Mouse (Mus musculus) yolk sac, embryonic 10.5 days (tissue): ENCODE measurements around the gene Zbtb24.

Experiments
- DNase-seq: peaks from one replicate; pipeline ENCODE4 v3.0.0-alpha.2; 2017; ENCODE audit warnings: low spot score

Gene Zbtb24

DNA sequence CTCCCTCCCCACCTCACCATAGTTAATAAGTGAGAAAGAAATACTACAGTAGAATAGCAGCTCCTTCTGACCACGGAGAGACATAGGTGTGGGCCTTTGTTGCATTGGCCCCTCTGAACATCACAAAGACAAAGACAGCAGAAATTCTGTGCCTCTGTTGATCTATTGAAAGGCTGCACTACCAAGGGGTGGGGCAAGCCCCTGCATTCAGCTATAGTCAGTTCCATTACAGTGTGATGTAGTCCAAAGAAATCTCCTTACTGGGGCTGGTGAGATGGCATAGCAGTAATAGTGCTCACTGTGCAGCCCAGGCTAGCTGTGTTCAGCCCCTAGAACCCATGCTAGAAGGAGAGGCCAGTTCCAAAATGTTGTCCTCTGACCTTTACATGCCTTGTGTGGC is 54.8 kb downstream of the Zbtb24 start:
- no peak for DNase-seq

GRCm38 (mm10) chr10:41505446-41505845 is 55.3 kb downstream of the Zbtb24 start:
- DNase-seq, result peak; percentile 56

GRCm38 (mm10) chr10:41509160-41509559 is 59.0 kb downstream of the Zbtb24 start:
- no peak for DNase-seq

GRCm38 (mm10) chr10:41514301-41514700 is 64.1 kb downstream of the Zbtb24 start:
- DNase-seq, result no peak

- DNase-seq, result no peak
Measured at GRCm38 (mm10) chr10:41514921-41515320, 64.7 kb downstream of the Zbtb24 start.
